Mouse (Mus musculus) frontal cortex, postnatal 36 days (tissue): Measurements from ENCODE around the gene Fbxl20.
"Not testable (repeated sequence)": the region's sequence is repeated elsewhere in the genome, so short reads cannot be mapped to it uniquely, and the experiment has no call there.

Source experiments
- DNase-seq, 2 experiments: peaks; one replicate each; pipeline ENCODE4 v3.0.0; 2022; ENCODE audit warnings: low spot score in 2 of 2

Fbxl20 gene

GRCm38 (mm10) chr11:98149786-98150624 lies at the start of gene Fbxl20:
TSS of gene Fbxl20 (minus strand) at chr11:98150403.
- DNase-seq: peak; percentile 89 to 91

DNA sequence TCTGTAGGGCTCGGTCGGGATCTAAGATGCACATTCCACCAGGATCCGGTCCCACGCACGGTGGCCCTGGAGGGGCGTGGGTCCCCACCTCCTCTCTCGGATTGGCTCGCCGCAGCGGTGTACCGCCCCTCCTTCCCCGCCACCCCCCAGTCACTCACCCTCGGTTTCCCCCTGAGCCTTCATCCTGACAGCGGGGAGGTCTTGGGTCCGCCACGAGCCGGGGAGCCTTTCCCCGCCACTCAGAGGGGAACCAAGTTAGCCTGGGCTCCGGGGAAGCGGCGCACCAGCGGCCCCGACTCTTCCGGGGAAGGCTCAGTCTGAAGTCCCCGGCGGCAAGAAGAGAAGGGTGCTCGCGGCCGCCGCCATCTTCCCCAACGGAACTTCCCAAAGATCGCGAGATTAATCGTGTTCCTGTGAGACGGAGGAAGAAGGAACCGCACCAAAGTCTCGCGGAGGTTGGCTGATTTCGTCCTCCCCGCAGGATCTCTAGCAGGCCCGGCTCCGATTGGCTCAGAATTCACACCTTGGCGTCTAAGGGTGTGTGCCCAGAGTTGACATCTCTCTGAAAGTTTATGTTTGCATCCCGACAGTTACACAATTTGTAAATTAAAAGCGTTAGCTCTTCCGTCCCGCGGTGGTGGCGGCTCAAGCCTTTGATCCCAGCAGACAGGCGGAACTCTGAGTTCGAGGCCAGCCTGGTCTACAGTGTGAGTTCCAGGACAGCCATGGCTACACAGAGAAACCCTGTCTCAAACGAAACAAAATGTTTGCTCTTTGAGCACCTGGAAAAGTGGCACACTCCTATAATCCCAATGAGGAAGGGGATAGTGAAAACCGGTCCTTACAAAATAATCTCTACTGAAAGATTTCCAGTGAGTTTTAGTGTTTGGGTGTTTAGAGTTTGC lies 43.0 kb upstream of the Fbxl20 start, which contains the start of gene Med1:
Gene Med1, minus strand, starts transcription at position 393 of the 905 bp plus-strand sequence.
- DNase-seq: peak; percentile 91 to 93

- no peak for DNase-seq
These were observed 40.6 kb upstream of the Fbxl20 start for GRCm38 (mm10) chr11:98190820-98191219.

DNA sequence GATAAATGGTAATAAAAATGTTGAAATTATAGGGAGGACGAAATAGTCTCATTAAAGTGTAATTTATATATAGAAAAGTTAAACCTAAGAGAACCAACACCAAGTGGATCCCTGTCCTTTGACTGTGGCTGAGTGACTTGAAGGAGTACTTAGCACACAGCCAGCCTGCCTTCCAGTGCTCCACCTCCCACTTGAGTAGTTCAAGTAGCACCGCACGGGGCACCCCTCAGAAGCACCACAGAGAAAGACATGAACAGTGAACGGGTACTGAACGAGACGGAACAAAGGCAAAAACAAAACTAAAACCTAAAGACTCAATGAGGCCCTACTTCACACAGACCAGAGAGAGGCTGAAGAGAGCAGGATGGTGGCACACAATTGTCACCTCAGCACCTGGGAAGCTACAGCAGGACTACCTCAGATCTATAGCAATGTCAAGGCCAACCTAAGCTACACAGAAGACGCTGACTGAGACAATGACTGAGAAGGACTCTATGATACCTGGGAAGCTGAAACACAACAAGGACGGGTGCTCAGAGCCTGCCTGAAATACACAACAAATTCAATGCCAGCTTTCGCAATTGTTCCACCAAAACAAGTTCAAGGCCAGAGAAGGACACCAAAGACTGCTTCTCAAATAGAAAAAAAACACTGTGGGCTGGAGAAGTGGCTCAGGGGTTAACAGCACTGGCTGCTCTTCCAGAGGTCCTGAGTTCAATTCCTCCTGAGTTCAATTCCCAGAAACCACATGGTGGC lies 37.6 kb upstream of the Fbxl20 start:
- no peak for DNase-seq

- not testable (repeated sequence) for DNase-seq
These were observed 31.9 kb upstream of the Fbxl20 start for GRCm38 (mm10) chr11:98182149-98182548.

GRCm38 (mm10) chr11:98168400-98168799 lies 18.2 kb upstream of the Fbxl20 start:
- DNase-seq: no peak

DNA sequence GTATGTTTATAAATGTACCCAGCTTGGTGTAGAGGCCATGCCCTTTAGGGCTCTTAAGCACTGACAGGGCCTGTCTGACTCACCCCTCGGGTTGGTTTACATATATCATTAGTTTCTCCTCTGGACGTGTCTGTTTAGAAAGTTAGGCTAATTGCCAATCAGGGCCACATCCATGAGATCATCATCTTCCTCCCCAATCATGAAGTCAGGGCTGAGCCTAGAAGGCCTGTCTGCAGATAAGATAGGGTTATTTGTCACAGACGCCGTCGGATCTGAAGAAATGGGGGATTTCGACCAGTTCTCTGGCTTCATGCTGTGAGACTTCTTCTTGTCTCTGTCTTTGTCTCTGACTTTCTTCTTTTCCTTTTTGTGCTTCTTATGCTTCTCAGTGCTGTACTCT lies 4.9 kb upstream of the Fbxl20 start:
- no peak for DNase-seq

- no peak for DNase-seq
These were observed 488 bp upstream of the Fbxl20 start for GRCm38 (mm10) chr11:98150625-98151156.

DNA sequence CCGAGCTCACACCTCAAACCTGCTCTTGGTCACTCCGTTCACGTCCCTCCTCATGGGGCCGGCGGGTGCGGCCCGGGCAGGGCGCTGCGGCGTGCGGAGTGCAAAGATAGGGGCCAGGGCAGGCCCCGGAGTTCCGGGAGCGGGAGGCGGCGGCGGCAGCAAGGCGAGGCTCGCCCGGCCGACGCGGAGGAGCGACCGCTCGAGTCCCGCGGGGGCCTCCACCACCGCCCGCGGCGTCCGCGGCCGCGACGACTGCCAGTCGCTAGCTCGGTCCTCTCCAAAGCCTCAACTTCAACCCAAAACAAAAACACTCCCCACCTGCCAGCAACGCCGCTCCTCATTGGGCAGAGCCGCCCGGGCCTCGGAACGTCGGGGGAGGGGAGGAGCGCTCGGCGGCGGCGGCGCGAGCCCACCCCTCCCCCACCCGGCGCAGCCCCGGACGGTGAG lies 876 bp downstream of the Fbxl20 start:
- DNase-seq: peak; percentile 91 to 94

GRCm38 (mm10) chr11:98148551-98149301 lies 1.5 kb downstream of the Fbxl20 start:
- DNase-seq: peak in 1 of 2 experiments; percentile 24

GRCm38 (mm10) chr11:98145856-98146255 lies 4.3 kb downstream of the Fbxl20 start:
- no peak for DNase-seq

GRCm38 (mm10) chr11:98142545-98142944 lies 7.7 kb downstream of the Fbxl20 start:
- DNase-seq: no peak

DNA sequence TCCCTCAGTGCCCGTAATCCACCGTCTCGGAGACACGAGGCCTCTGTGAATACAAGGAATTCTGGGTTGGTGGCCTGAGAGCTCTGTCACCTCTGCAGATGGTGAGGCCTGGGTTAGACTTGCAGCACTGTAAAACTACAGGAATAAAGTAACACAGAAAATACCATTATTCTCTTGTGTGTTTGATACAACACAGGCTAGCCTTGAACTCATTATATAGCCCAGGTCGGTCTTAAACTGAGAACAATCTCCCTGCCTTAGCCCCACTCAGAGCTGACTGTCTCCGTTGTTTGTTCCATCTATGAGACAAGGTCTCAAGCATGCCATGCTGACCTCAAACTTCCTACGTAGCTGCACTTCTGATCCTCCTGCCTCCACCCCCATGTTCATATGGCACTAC lies 11.3 kb downstream of the Fbxl20 start:
- DNase-seq: no peak

- no peak for DNase-seq
These were observed 12.4 kb downstream of the Fbxl20 start for GRCm38 (mm10) chr11:98137836-98138235.

DNA sequence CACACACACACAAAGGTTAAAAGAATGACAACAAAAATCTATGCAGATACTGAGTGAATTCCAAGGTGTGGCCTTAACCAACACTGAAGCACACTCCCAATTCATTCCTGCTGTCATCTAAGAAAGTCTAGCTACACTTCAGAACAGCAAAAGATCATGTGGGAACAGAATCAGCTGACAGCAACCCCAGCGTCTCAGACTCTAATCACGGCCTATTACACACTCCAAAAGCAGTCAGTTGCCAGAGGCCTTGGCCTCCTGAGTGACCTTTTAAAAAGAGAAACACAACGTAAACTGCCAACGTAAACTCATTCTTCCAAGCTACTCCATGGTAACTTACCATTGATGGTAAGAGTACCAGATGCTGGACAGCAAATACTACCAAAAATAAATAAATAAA lies 15.3 kb downstream of the Fbxl20 start:
- DNase-seq: no peak

DNA sequence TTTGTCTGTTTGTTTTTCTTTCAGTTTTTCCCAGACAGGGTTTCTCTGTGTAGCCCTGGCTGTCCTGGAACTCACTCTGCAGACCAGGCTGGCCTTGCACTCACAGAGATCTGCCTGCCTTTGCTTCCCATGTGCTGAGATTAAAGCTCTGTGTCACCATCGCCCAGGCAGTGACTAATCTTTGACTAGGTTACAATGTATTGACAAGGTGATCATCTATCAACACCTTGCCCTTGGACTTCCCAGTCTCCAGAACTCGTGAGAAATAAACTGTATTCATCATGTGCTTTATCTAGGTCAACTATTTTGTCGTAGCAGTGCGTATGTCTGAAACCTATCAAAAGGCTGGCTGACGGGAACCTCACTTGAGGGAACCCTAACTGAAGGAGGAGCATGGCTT lies 26.8 kb downstream of the Fbxl20 start:
- DNase-seq: no peak

DNA sequence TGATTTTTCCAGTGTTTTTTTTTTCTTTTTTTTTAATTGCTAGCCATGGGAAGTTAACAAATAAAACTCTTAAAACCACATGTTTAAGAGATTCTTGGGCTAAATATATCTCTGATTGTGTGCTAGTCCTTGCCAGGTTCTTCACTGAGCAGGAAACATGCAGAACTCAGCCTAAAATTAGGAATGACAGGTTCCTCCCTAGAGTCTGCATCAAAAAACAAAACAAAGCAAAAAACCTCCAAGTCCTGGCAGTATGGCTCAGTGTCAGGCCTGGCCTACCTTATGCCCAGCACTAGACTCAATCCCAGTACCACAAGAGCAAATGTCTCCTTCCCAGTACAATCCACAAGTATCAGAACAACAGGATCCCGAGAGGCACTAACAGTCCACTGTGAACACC lies 35.8 kb downstream of the Fbxl20 start:
- peak in 1 of 2 experiments; percentile 8 for DNase-seq

DNA sequence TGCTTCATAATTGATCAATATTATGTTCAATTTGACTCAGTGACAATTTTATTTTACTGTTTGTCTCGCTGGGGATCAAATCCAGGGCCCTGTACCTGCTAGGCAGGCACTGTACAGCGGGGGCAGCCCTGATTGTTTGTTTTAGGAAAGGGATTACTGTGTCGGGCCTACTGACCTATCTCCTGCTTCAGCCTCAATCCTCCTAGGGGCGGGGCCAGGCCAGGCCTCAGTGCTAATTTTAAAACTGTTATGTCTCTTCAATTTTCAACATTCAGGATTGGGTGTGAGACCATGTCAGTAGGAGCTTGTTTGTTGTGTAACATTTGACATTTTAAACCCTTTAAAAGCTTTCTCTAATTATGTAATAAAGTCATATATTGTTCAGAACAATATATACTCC lies 36.7 kb downstream of the Fbxl20 start:
- no peak for DNase-seq

- no peak for DNase-seq
These were observed 40.5 kb downstream of the Fbxl20 start for GRCm38 (mm10) chr11:98109706-98110105.

DNA sequence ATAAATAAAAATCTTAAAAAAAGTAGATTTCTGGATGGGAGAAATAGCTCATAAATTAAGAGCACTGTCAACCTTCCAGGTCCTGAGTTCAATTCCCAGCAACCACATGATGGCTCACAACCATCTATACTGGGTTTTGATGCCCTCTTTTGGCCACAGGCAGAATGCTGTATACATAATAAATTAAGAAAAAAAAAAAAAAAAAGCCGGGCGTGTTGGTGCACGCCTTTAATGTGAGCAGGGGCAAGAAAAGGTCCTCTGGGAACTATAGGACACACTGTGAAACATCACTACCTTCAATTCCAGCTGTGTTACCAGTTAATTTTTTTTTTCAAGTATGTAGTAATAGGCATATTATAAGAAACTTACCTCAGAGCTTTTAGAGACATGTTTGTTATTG lies 48.9 kb downstream of the Fbxl20 start:
- DNase-seq: no peak

GRCm38 (mm10) chr11:98090583-98090982 lies 59.6 kb downstream of the Fbxl20 start:
- no peak for DNase-seq
